Mouse (Mus musculus): ENCODE data around the gene Sh3bp5l.
"Not testable (repeated sequence)": the region's sequence is repeated elsewhere in the genome, so short reads cannot be mapped to it uniquely, and the experiment has no call there.

Gene Sh3bp5l

GRCm38 (mm10) chr11:58330276-58331148 is at the start of gene Sh3bp5l, which contains the start of gene Zfp672:
Sh3bp5l (plus strand) TSS chr11:58330724.
Zfp672 (minus strand) TSS chr11:58330339.
- in situ Hi-C loops (cut with MboI; ENCODE audit: low pct_unique_long_range_greater_than_20kb in 1 of 2, low sequenced_read_pairs in 2 of 2, unreplicated experiment in 1 of 2): no loop called here

- in situ Hi-C loops (cut with MboI; ENCODE audit: low pct_unique_long_range_greater_than_20kb in 1 of 2, low sequenced_read_pairs in 2 of 2, unreplicated experiment in 1 of 2): no loop called here
Measured at GRCm38 (mm10) chr11:58281970-58282496, 48.5 kb upstream of the Sh3bp5l start.

- in situ Hi-C loops (cut with MboI; ENCODE audit: low pct_unique_long_range_greater_than_20kb in 1 of 2, low sequenced_read_pairs in 2 of 2, unreplicated experiment in 1 of 2): no loop called here
Measured at GRCm38 (mm10) chr11:58282518-58282917, 48.0 kb upstream of the Sh3bp5l start.

GRCm38 (mm10) chr11:58289992-58290682 is 40.4 kb upstream of the Sh3bp5l start:
- in situ Hi-C loops (cut with MboI; ENCODE audit: low pct_unique_long_range_greater_than_20kb in 1 of 2, low sequenced_read_pairs in 2 of 2, unreplicated experiment in 1 of 2): loop anchor here in 1 of 2 experiments (5.0 kb wide), 1 partner anchor 33 kb away; no protein-coding TSS in a partner anchor

- in situ Hi-C loops (cut with MboI; ENCODE audit: low pct_unique_long_range_greater_than_20kb in 1 of 2, low sequenced_read_pairs in 2 of 2, unreplicated experiment in 1 of 2): loop anchor here in 1 of 2 experiments (5.0 kb wide), 1 partner anchor 34 kb away; no protein-coding TSS in a partner anchor
Measured at GRCm38 (mm10) chr11:58290812-58291211, 39.7 kb upstream of the Sh3bp5l start.

- in situ Hi-C loops (cut with MboI; ENCODE audit: low pct_unique_long_range_greater_than_20kb in 1 of 2, low sequenced_read_pairs in 2 of 2, unreplicated experiment in 1 of 2): loop anchor here in 1 of 2 experiments (5.0 kb wide), 1 partner anchor 35 kb away; no protein-coding TSS in a partner anchor
Measured at GRCm38 (mm10) chr11:58292791-58293190, 37.7 kb upstream of the Sh3bp5l start.

- in situ Hi-C loops (cut with MboI; ENCODE audit: low pct_unique_long_range_greater_than_20kb in 1 of 2, low sequenced_read_pairs in 2 of 2, unreplicated experiment in 1 of 2): no loop called here
Measured at GRCm38 (mm10) chr11:58297396-58297795, 33.1 kb upstream of the Sh3bp5l start.

- in situ Hi-C loops (cut with MboI; ENCODE audit: low pct_unique_long_range_greater_than_20kb in 1 of 2, low sequenced_read_pairs in 2 of 2, unreplicated experiment in 1 of 2): no loop called here
Measured at GRCm38 (mm10) chr11:58301057-58301456, 29.5 kb upstream of the Sh3bp5l start.

GRCm38 (mm10) chr11:58301837-58302754 is 28.4 kb upstream of the Sh3bp5l start:
- in situ Hi-C loops (cut with MboI; ENCODE audit: low pct_unique_long_range_greater_than_20kb in 1 of 2, low sequenced_read_pairs in 2 of 2, unreplicated experiment in 1 of 2): no loop called here

GRCm38 (mm10) chr11:58302774-58303445 is 27.6 kb upstream of the Sh3bp5l start:
- in situ Hi-C loops (cut with MboI; ENCODE audit: low pct_unique_long_range_greater_than_20kb in 1 of 2, low sequenced_read_pairs in 2 of 2, unreplicated experiment in 1 of 2): no loop called here

- in situ Hi-C loops (cut with MboI; ENCODE audit: low pct_unique_long_range_greater_than_20kb in 1 of 2, low sequenced_read_pairs in 2 of 2, unreplicated experiment in 1 of 2): no loop called here
Measured at GRCm38 (mm10) chr11:58303594-58303993, 26.9 kb upstream of the Sh3bp5l start.

- in situ Hi-C loops (cut with MboI; ENCODE audit: low pct_unique_long_range_greater_than_20kb in 1 of 2, low sequenced_read_pairs in 2 of 2, unreplicated experiment in 1 of 2): not testable (repeated sequence)
Measured at GRCm38 (mm10) chr11:58305299-58305698, 25.2 kb upstream of the Sh3bp5l start.

GRCm38 (mm10) chr11:58306860-58307308 is 23.6 kb upstream of the Sh3bp5l start, which contains the start of gene Zfp692:
Zfp692 (plus strand) TSS chr11:58307069.
- in situ Hi-C loops (cut with MboI; ENCODE audit: low pct_unique_long_range_greater_than_20kb in 1 of 2, low sequenced_read_pairs in 2 of 2, unreplicated experiment in 1 of 2): no loop called here

- in situ Hi-C loops (cut with MboI; ENCODE audit: low pct_unique_long_range_greater_than_20kb in 1 of 2, low sequenced_read_pairs in 2 of 2, unreplicated experiment in 1 of 2): no loop called here
Measured at GRCm38 (mm10) chr11:58307411-58308080, 23.0 kb upstream of the Sh3bp5l start.

GRCm38 (mm10) chr11:58308661-58309060 is 21.9 kb upstream of the Sh3bp5l start:
- in situ Hi-C loops (cut with MboI; ENCODE audit: low pct_unique_long_range_greater_than_20kb in 1 of 2, low sequenced_read_pairs in 2 of 2, unreplicated experiment in 1 of 2): no loop called here

GRCm38 (mm10) chr11:58314069-58314468 is 16.5 kb upstream of the Sh3bp5l start:
- in situ Hi-C loops (cut with MboI; ENCODE audit: low pct_unique_long_range_greater_than_20kb in 1 of 2, low sequenced_read_pairs in 2 of 2, unreplicated experiment in 1 of 2): no loop called here

Data from mouse embryonic stem cell (cell line).